Mouse (Mus musculus) megakaryocyte, adult 5-6 weeks (primary cell): ENCODE measurements around the gene Tm7sf2. TPM values are rescaled to one million over a fixed set of nuclear protein-coding genes. Genes with fewer than 3 reads are reported as not detected.

Experiments
- ATAC-seq: 2 replicates; pipeline ENCODE4 v1.8.0; 2016; ENCODE audit warnings: mild to moderate bottlenecking, inconsistent platforms; ENCODE audit not compliant: poor library complexity, severe bottlenecking
- total RNA-seq, 2 experiments: library from RNA; stranded (forward) in 1 of 2; stranded (reverse) in 1 of 2; fragments of 153-499, 151-499 nt in 1 of 2; fragments of 221-1000, 200-1000 nt in 1 of 2; gene quantifications; 2 replicates each; pipeline versions ENCODE4 v1.2.3 to v1.2.4; 2015 to 2017

The Tm7sf2 gene
- total RNA-seq, 2 experiments from 2014 or later, result 4.7 to 8.6 TPM

DNA sequence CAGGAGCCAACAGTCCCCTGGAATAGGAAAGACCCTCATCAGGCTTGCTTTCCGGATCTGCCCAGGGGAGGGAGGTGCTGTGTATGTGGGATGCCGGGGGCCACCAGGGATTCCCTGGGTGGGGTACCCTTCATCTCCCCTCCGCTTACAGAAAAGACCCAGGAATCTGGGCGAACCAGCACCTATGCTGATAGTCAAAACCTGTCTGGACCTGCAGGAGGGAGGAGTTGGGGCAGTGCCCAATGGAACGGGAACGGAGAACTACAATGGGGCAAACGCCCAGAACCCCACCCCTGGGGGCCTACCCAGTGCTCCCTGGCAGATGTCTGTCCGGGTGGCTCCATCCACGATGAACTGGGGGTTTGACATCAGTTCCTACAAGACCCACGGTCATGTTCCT is 54.5 kb downstream of the Tm7sf2 start:
- ATAC-seq, result no peak

Other genes starting within 250 kb of the Tm7sf2 start
- 21.4 and 21.9 TPM in 2 replicates for gene Frmd8, start 193.1 kb downstream of the Tm7sf2 start, total RNA-seq (2015)
- 19.3 and 23.3 TPM in 2 replicates for gene Frmd8, start 193.1 kb downstream of the Tm7sf2 start, total RNA-seq (2017)
- gene Slc25a45, start 190.6 kb downstream of the Tm7sf2 start, total RNA-seq (2015), result 55.6 and 67.9 TPM in 2 replicates
- gene Slc25a45, start 190.6 kb downstream of the Tm7sf2 start, total RNA-seq (2017), result 69.1 and 73.5 TPM in 2 replicates
- gene Tigd3, start 174.2 kb downstream of the Tm7sf2 start, total RNA-seq (2015), result 0.54 and 0.59 TPM in 2 replicates
- gene Tigd3, start 174.2 kb downstream of the Tm7sf2 start, total RNA-seq (2017), result 1.0 and 1.8 TPM in 2 replicates
- 52.2 and 52.4 TPM in 2 replicates for gene Dpf2, start 155.4 kb downstream of the Tm7sf2 start, total RNA-seq (2015)
- 88.7 and 107 TPM in 2 replicates for gene Dpf2, start 155.4 kb downstream of the Tm7sf2 start, total RNA-seq (2017)
- 3.0 and 3.4 TPM in 2 replicates for gene Cdc42ep2, start 143.6 kb downstream of the Tm7sf2 start, total RNA-seq (2015)
- gene Cdc42ep2, start 143.6 kb downstream of the Tm7sf2 start, total RNA-seq (2017), result 1.7 and 1.9 TPM in 2 replicates
- gene Pola2, start 104.2 kb downstream of the Tm7sf2 start, total RNA-seq (2015), result 36.9 and 37.7 TPM in 2 replicates
- gene Pola2, start 104.2 kb downstream of the Tm7sf2 start, total RNA-seq (2017), result 29.0 and 33.7 TPM in 2 replicates
- gene Slc22a20, start 82.2 kb downstream of the Tm7sf2 start, total RNA-seq (2015), result 0.16 and 0.20 TPM in 2 replicates
- 1.1 and 1.2 TPM in 2 replicates for gene Slc22a20, start 82.2 kb downstream of the Tm7sf2 start, total RNA-seq (2017)
- 31.1 and 32.2 TPM in 2 replicates for gene Capn1, start 52.5 kb downstream of the Tm7sf2 start, total RNA-seq (2015)
- gene Capn1, start 52.5 kb downstream of the Tm7sf2 start, total RNA-seq (2017), result 53.7 and 54.8 TPM in 2 replicates
- gene Syvn1, start 21.8 kb downstream of the Tm7sf2 start, total RNA-seq (2015), result 16.8 and 17.8 TPM in 2 replicates
- 6.3 and 7.2 TPM in 2 replicates for gene Syvn1, start 21.8 kb downstream of the Tm7sf2 start, total RNA-seq (2017)
- 28.7 and 35.8 TPM in 2 replicates for gene Mrpl49, start 10.6 kb downstream of the Tm7sf2 start, total RNA-seq (2015)
- gene Mrpl49, start 10.6 kb downstream of the Tm7sf2 start, total RNA-seq (2017), result 31.0 and 33.0 TPM in 2 replicates
- 2,056 and 2,077 TPM in 2 replicates for gene Fau, start 10.5 kb downstream of the Tm7sf2 start, total RNA-seq (2015)
- 1,670 and 1,985 TPM in 2 replicates for gene Fau, start 10.5 kb downstream of the Tm7sf2 start, total RNA-seq (2017)
- gene Znhit2, start 7.2 kb downstream of the Tm7sf2 start, total RNA-seq (2015), result 8.9 and 10.0 TPM in 2 replicates
- gene Znhit2, start 7.2 kb downstream of the Tm7sf2 start, total RNA-seq (2017), result 10.4 and 11.3 TPM in 2 replicates
- gene Vps51, start 8.9 kb upstream of the Tm7sf2 start, total RNA-seq (2015), result 49.2 and 58.3 TPM in 2 replicates
- gene Vps51, start 8.9 kb upstream of the Tm7sf2 start, total RNA-seq (2017), result 72.9 and 78.7 TPM in 2 replicates
- gene Tmem262, start 11.7 kb upstream of the Tm7sf2 start, total RNA-seq (2015), result not detected in 2 replicates
- not detected in 2 replicates for gene Tmem262, start 11.7 kb upstream of the Tm7sf2 start, total RNA-seq (2017)
- gene Gm28374, start 13.9 kb upstream of the Tm7sf2 start, total RNA-seq (2015), result not detected in 2 replicates
- gene Gm28374, start 13.9 kb upstream of the Tm7sf2 start, total RNA-seq (2017), result 0.33 and 0.51 TPM in 2 replicates
- 15.3 and 15.8 TPM in 2 replicates for gene Zfpl1, start 16.6 kb upstream of the Tm7sf2 start, total RNA-seq (2015)
- gene Zfpl1, start 16.6 kb upstream of the Tm7sf2 start, total RNA-seq (2017), result 29.2 and 33.7 TPM in 2 replicates
- gene Cdca5, start 16.6 kb upstream of the Tm7sf2 start, total RNA-seq (2015), result 30.5 and 32.2 TPM in 2 replicates
- 24.3 and 26.6 TPM in 2 replicates for gene Cdca5, start 16.6 kb upstream of the Tm7sf2 start, total RNA-seq (2017)
- 0.62 and 1.2 TPM in 2 replicates for gene AC131692.1, start 26.0 kb upstream of the Tm7sf2 start, total RNA-seq (2015)
- gene AC131692.1, start 26.0 kb upstream of the Tm7sf2 start, total RNA-seq (2017), result 0.15 TPM in 1 of 2 replicates, not detected in the other
- 0.32 and 1.2 TPM in 2 replicates for gene Naaladl1, start 37.4 kb upstream of the Tm7sf2 start, total RNA-seq (2015)
- 0.28 and 0.55 TPM in 2 replicates for gene Naaladl1, start 37.4 kb upstream of the Tm7sf2 start, total RNA-seq (2017)
- 3.4 and 5.7 TPM in 2 replicates for gene Sac3d1, start 50.3 kb upstream of the Tm7sf2 start, total RNA-seq (2015)
- 3.9 and 4.0 TPM in 2 replicates for gene Sac3d1, start 50.3 kb upstream of the Tm7sf2 start, total RNA-seq (2017)
- gene Snx15, start 59.9 kb upstream of the Tm7sf2 start, total RNA-seq (2015), result 9.9 and 13.5 TPM in 2 replicates
- gene Snx15, start 59.9 kb upstream of the Tm7sf2 start, total RNA-seq (2017), result 5.2 and 6.4 TPM in 2 replicates
- 1.1 and 1.4 TPM in 2 replicates for gene Batf2, start 72.6 kb upstream of the Tm7sf2 start, total RNA-seq (2015)
- 0.48 and 0.49 TPM in 2 replicates for gene Batf2, start 72.6 kb upstream of the Tm7sf2 start, total RNA-seq (2017)
- gene Arl2, start 73.2 kb upstream of the Tm7sf2 start, total RNA-seq (2015), result 9.1 and 10.6 TPM in 2 replicates
- 8.0 and 9.7 TPM in 2 replicates for gene Arl2, start 73.2 kb upstream of the Tm7sf2 start, total RNA-seq (2017)
- 0.58 TPM in 1 of 2 replicates, not detected in the other for gene Majin, start 116.0 kb upstream of the Tm7sf2 start, total RNA-seq (2015)
- not detected in 2 replicates for gene Majin, start 116.0 kb upstream of the Tm7sf2 start, total RNA-seq (2017)
- not detected in 2 replicates for gene Gpha2, start 158.0 kb upstream of the Tm7sf2 start, total RNA-seq (2015)
- not detected in 2 replicates for gene Gpha2, start 158.0 kb upstream of the Tm7sf2 start, total RNA-seq (2017)
- gene Ppp2r5b, start 167.5 kb upstream of the Tm7sf2 start, total RNA-seq (2015), result 5.1 and 5.7 TPM in 2 replicates
- 3.5 and 6.7 TPM in 2 replicates for gene Ppp2r5b, start 167.5 kb upstream of the Tm7sf2 start, total RNA-seq (2017)
- 9.8 and 10.1 TPM in 2 replicates for gene Atg2a, start 173.3 kb upstream of the Tm7sf2 start, total RNA-seq (2015)
- 8.5 and 10.3 TPM in 2 replicates for gene Atg2a, start 173.3 kb upstream of the Tm7sf2 start, total RNA-seq (2017)
- 19.3 and 27.1 TPM in 2 replicates for gene Ehd1, start 208.4 kb upstream of the Tm7sf2 start, total RNA-seq (2015)
- gene Ehd1, start 208.4 kb upstream of the Tm7sf2 start, total RNA-seq (2017), result 24.0 and 34.8 TPM in 2 replicates
- gene Cdc42bpg, start 238.1 kb upstream of the Tm7sf2 start, total RNA-seq (2015), result 0.56 and 0.68 TPM in 2 replicates
- 0.88 and 1.3 TPM in 2 replicates for gene Cdc42bpg, start 238.1 kb upstream of the Tm7sf2 start, total RNA-seq (2017)